Mouse (Mus musculus): ENCODE data around the gene Otulin.

- TF ChIP-seq POLR2A (IDR thresholded peaks at IDR 0.05; ENCODE audit: borderline replicate concordance, extremely low read depth, insufficient read depth, insufficient read length, poor library complexity, severe bottlenecking) (no peak), CTCF (IDR thresholded peaks at IDR 0.05; ENCODE audit: borderline replicate concordance, extremely low read depth, insufficient read depth, insufficient read length) (no peak)
Measured at GRCm38 (mm10) chr15:27553554-27553953, 76.9 kb downstream of the Otulin start.
